Mouse (Mus musculus) c-Kit-positive CD71-negative TER-119-negative erythroid progenitor cells, embryonic 14.5 days (primary cell): ENCODE measurements at regions not wholly inside any gene's neighbourhood (a gene's known extent, or its start where the extent isn't known, plus 50 kb on each side); places are given as distances from the start of the nearest gene placed in this dataset.

Source experiments
- DNase-seq: peaks from one replicate; pipeline ENCODE4 v3.0.0-alpha.2; 2013; ENCODE audit warnings: low read depth

DNA sequence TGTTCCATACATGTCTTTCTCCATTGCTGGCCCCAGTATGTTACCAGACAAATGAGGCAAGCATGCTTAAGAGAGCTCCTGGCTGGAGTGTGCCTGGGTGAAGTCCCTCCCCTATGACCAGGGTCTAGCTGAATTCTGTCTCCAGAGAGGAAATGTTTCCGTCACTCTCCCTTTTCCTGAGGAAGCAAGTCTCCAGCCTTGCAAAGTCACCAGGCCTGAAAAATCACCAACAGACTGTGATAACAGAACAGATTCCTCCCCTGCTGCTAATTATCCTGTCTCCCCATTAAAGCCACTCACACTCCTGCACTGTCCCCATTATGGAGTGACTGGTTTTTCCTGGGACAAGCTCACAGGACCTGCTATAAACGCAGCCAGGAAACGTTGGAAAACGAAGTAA lies 303.2 kb upstream of the Jag1 start:
- no peak for DNase-seq

DNA sequence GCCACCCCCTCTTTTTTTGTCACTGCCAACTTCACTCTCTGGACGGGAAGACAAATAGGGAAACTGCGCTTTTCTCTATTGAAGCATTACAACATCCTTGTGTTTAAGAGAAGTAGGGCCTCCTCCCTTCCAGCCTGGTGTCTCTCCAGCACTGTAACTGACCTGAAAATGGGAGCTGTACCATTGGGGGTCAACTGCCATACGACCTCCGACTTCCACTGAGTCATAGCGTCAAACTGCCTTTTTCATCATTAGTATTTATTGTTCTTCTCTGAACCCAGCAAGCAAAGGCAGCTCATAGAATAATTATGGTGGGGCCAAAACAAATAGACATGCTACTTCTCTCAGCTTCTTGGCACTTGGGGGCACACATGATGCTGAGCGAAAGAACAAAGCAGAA lies 301.2 kb upstream of the Jag1 start:
- DNase-seq = no peak

DNA sequence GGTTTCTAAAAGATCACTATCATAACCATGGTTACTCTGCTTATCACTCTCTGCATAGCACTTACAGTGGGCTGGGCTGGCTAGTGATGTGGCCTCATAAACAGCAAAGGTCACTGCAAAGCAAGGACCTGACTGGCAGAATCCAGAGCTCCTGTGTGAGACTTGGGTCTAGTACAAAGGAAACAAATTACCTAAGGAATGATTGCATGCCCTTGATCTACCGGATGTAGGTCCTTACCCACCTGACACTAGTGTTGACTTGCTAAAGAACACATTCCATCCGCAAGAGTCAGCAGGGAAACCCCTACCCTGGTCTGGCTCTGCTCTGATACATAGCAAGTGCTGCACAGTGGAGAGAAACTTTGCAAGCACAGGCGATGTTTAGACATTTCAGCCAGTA lies 297.0 kb upstream of the Jag1 start:
- no peak for DNase-seq

- no peak for DNase-seq
Measured at GRCm38 (mm10) chr2:137409611-137410010, 293.2 kb upstream of the Jag1 start.

- DNase-seq = no peak
Measured at GRCm38 (mm10) chr2:137408294-137408693, 291.9 kb upstream of the Jag1 start.

- no peak for DNase-seq
Measured at GRCm38 (mm10) chr2:137393486-137393885, 277.0 kb upstream of the Jag1 start.

DNA sequence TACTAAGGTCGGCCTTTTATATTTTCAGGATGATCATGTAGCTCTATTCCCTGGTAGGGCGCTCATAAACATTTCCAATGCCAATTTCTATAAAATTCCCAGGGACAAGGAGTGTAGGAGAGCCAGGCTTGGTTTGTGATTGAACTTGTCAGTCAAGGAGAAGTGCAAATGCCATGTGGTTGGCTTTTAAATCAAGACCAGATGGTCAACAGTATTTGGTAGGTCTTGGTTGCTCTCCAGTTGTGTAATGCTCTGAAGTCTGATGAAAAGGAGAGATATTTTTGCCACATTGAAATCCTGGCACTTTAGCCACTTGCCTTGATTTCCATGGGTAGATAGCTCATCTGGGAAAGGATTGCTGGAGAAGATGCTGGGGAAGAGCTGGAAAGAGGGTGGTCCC lies 263.4 kb upstream of the Jag1 start:
- DNase-seq = no peak

- DNase-seq = no peak
Measured at GRCm38 (mm10) chr2:137375346-137375745, 258.9 kb upstream of the Jag1 start.

DNA sequence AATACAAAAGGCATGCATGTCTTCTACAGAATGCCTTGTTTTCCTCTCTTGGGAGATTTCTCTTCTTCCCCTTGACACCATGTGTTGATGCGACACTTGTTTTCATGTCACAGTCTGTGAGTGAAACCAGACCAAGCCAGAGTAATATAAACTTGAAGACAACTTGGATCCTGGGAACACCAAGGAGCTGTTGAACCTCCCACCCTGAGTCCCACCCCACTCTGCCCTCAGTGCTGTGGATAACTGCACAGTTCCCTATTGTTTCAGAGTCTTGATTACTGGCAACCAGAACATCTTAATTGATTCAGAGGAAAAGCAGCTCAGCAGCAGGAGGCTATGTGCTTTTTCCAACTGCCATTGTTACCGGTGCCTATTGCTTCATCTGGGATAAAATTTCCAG lies 254.6 kb upstream of the Jag1 start:
- no peak for DNase-seq

DNA sequence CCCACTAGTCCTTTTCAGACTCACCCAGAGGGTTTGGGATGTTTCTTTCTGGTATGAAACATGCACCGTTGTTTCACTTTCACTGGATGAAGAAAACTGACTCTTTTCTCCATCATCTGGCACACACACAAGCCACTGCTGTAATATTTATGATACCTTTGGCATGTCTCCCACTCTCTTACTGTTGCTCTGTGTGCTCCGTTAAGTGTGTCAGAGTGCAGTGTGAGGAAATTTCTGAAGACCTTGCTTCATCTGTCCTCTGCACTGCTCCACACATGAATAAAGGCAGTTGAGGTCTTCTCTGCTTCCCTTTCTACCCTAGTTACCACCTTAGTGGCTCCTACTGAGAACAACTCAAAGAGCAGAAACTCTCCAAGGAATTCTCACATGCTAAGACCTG lies 246.6 kb upstream of the Jag1 start:
- DNase-seq = no peak

GRCm38 (mm10) chr2:137357181-137357738 lies 240.8 kb upstream of the Jag1 start:
- DNase-seq = no peak

- DNase-seq = no peak
Measured at GRCm38 (mm10) chr2:137343736-137344135, 227.3 kb upstream of the Jag1 start.

DNA sequence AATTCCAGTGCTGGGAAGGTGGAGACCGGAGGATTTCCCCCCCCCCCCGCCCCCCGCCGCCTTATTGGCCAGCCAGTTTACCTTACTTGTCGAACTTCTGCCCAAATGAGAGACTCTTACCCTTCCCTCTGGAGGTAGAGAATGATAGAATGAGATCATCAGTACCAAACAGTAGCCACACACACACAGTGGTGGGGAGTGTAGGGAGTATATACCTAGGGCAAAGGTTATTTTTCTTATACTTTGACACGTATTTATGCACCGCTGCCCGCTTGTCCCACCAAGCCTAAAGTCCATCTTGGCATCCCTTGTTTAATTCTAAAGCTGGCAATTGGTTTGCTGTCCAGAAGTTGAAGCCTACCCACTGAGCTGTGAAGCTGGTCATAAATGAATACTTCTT lies 213.6 kb upstream of the Jag1 start:
- no peak for DNase-seq

GRCm38 (mm10) chr2:137323445-137323844 lies 207.0 kb upstream of the Jag1 start:
- no peak for DNase-seq

DNA sequence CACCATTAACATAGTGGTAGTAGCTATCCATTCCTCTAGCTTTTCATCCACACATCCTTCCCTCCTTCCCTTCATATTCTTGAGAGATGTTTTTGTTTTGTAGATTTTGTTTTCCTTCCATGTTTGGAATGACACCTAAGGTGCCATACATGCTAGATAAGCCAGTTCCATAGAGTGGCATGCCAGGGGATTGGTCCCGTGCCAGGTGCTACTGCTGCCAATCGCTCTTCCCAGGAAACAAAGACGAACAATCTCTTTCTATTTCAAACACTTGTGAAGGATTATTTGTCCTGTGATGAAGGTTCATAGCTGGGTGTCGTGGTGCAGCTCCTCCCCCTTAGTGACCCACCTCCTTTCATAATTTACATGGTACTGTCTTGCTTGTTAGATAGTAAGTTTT lies 194.1 kb upstream of the Jag1 start:
- no peak for DNase-seq

DNA sequence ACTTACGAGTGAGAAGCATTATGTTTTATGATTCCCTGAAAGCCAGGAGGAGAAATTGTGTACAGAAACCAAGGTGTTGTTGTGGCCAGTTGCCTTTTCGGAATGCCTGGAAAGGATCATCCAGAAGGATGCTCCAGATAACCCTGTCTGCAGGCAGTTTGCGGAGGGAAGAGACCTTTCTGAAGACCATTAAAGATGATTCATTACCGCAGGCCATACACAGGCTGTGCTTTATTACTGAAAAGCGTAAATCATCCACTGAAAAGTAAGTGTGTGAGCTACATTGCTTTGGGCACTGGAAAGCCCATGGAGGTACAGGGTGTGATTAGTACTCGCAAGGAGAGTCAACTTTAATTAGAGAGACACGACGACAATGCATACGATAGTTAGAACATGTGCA lies 191.7 kb upstream of the Jag1 start:
- no peak for DNase-seq

- no peak for DNase-seq
Measured at GRCm38 (mm10) chr2:137301474-137302267, 185.2 kb upstream of the Jag1 start.

GRCm38 (mm10) chr2:137289231-137289630 lies 172.8 kb upstream of the Jag1 start:
- no peak for DNase-seq

- no peak for DNase-seq
Measured at GRCm38 (mm10) chr2:137271575-137272180, 155.2 kb upstream of the Jag1 start.

DNA sequence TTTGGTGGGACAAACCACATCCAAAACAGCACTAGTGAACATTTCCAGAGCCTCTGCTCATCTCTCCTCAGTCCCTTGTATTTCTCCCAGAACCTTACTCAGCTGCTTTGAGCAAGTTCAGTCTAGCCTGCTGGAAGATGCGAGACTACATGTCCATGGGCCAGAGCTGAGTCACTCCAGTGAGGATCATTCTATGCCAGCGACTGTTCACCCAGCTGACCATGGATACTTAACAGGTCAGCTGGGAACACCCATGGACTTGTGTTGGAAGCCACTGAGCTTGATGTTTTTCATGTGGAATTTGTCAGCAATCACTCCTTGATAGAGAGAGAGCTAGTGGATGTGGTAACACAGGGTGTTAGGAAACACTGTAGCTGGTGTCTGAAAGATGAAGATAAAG lies 146.5 kb upstream of the Jag1 start:
- DNase-seq = no peak

DNA sequence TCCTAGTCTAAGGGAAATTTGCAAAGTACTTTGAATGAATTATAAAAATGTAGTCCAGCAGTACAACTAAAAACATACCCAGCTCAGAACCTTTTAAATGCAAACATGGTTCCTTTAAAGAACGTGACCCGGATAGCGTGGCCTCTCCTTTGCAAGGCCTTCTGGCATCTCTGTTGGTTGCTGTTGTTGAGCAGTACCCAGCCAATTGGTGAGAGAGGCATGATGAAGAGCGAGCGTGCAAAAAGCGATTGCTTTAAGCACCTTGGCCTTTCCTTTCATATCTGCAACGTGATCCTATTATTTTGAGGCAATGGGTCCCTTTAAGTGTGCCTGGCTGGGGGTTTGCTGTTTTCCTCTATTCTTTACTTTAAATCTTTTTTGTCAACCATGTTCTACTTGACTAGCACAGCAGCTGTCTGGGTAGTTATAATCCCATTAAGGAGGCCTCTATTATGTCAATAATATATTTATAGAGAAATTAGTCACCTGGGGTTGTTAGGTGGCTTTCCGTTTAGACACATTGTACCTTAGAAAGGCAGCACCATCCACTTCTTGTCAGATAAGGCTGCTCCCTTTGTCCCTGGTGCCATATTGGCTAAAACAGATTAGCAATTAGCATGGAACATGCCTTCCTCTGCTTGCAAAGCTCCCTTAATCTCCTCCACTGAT lies 141.5 kb upstream of the Jag1 start:
- DNase-seq = no peak

DNA sequence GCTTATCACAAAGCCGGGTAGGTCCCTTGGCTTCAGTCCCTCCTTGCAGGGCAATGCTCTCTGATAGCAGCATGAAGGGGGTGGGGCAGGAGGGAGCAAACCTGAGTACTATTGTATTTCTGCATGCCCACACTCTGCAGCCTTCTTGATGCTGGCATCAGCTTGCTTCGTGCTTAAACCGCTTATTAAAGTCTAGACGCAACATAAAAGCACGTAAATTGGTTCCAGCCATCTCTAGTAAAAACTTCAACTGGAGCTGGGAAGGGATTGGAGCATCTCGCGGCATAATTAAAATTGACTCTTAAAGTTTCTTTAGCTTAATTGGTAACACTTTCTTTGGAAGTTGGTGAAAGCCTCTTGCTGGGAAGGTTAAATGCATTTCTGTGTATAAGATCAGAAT lies 131.5 kb upstream of the Jag1 start:
- no peak for DNase-seq

- no peak for DNase-seq
Measured at GRCm38 (mm10) chr2:137244370-137244769, 127.9 kb upstream of the Jag1 start.
